Mouse (Mus musculus) granulocyte monocyte progenitor cell, adult 5-6 weeks (primary cell): Measurements from ENCODE around the gene Fcrl1. TPM values are rescaled to one million over a fixed set of nuclear protein-coding genes. Genes with fewer than 3 reads are reported as not detected.
A peak's percentile ranks its signal among the peaks of the same experiment; 100 is the strongest.

ENCODE experiments used
- ATAC-seq: replicated peaks from 2 replicates; pipeline ENCODE4 v1.8.0; 2016; ENCODE audit warnings: mild to moderate bottlenecking, moderate TSS enrichment, inconsistent platforms; ENCODE audit not compliant: poor library complexity, severe bottlenecking
- total RNA-seq, 2 experiments: library from RNA; stranded (forward) in 1 of 2; stranded (reverse) in 1 of 2; fragments of 200-712, 200-1000 nt in 1 of 2; fragments of >200 nt in 1 of 2; fragmentation: Nextera tagmentation in 1 of 2; gene quantifications; 2 replicates each; pipeline ENCODE4 v1.2.3; 2014 to 2017

The Fcrl1 gene
- total RNA-seq, 2 experiments from 2014 or later, result 0.82 to 4.1 TPM

DNA sequence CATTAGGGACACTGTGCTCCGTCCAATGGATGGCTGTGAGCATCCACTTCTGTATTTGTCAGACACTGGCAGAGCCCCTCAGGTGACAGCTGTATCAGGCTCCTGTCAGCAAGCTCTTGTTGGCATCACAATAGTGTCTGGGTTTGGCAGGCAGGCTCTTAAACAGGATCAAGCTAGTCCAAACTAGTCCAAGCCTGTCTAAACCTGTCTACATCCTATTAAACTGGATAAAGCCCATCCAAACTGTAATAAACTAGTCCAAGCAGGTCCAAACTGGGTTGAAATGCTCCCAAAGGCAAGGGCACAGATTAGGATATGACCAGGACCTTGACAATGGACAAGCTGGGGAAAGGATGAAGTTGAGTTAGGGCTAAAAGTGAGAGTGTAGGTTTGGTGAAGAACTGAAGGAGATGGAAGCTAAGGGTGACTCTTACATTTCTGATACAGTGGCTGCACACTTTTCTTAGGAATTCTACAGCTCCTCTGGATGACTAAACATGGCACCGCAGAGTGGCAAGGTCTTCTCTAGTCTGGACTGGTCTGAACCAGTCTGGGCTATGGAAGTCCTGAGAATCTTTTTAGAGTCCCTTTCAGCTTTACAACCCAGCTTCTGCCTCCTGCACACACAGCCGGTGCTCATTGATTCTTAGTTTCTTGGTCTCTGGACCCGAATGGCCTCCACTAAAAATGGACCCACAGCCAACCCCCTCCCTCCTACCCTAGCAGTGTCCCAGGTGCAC lies 33.2 kb downstream of the Fcrl1 start:
- ATAC-seq, result no peak

DNA sequence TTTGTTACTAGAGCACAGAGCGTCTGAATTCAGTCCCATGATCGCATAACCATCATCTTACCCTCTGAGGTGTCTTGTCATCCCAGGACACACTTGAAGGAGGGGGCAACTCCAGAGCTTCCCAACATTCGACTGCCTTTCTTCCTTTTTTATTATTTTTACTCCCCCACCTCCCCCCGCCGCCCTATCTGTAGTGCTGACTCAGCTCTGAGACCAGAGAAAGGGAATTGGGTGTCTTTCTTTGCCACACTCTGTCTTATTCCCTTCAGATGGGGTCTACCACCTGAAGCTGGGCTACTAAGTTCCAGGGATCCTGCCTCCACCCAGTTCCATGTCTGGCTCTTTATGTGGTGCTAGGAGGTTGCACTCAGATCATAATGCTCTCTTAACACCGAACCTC lies 34.4 kb downstream of the Fcrl1 start:
- ATAC-seq, result no peak

DNA sequence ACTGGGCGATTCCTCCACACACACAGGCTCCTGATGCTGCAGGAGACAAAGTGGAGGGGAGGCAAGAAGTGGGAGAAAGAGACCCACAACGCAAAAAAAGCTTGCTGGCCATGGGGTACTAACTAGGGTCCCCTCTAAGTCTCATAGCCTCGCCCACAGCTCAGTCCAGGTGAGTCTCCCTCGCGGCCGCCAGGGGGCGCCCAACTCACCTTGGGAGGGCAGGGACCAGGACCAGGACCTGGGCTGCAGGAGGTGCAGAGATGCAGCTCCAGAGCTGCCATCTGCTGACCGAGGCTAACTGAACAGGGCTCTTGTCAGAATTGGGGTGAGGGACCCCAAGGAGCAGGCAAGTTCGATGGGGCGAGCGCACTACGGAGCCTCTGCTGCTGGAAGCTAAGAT lies 35.0 kb downstream of the Fcrl1 start:
- ATAC-seq, result peak; percentile 68

DNA sequence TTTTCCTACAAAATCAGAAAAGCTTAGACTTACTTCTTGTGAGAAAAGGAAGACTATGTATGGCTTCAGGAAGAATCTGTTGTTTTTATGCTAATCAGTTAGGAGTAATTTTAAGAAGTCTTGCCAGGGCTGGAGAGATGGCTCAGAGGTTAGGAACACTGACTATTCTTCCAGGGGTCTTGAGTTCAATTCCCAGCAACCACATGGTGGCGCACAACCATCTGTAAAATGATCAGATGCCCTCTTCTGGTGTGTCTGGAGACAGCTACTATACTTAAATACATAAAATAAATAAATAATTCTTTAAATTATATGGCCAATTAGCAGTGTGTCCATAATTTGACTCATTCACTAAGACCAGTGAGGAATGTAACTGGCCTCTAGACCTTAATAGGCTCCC lies 44.5 kb downstream of the Fcrl1 start:
- ATAC-seq, result no peak

- 0 out of 2 replicates have a peak, but pooled peaks have one; percentile 35 for ATAC-seq
These were observed 46.3 kb downstream of the Fcrl1 start for GRCm38 (mm10) chr3:87422386-87422910.

GRCm38 (mm10) chr3:87435479-87435878 lies 59.3 kb downstream of the Fcrl1 start, which contains the start of gene Fcrl5:
Fcrl5 (plus strand) TSS chr3:87435773.
- peak; percentile 65 for ATAC-seq

GRCm38 (mm10) chr3:87440586-87440985 lies 64.4 kb downstream of the Fcrl1 start:
- no peak for ATAC-seq

GRCm38 (mm10) chr3:87443968-87444367 lies 67.8 kb downstream of the Fcrl1 start:
- ATAC-seq, result no peak

Other genes with a start within 250 kb of the Fcrl1 start
- gene Kirrel, start 201.6 kb upstream of the Fcrl1 start, total RNA-seq (2014; fragmentation: Nextera tagmentation), result not detected in 2 replicates
- not detected in 2 replicates for gene Kirrel, start 201.6 kb upstream of the Fcrl1 start, total RNA-seq (2017)
- gene Fcrls, start 112.6 kb upstream of the Fcrl1 start, total RNA-seq (2014; fragmentation: Nextera tagmentation), result not detected in 2 replicates
- 1.8 TPM in 1 of 2 replicates, not detected in the other for gene Fcrls, start 112.6 kb upstream of the Fcrl1 start, total RNA-seq (2017)
- not detected in 2 replicates for gene Cd5l, start 18.5 kb upstream of the Fcrl1 start, total RNA-seq (2014; fragmentation: Nextera tagmentation)
- 0.65 TPM in 1 of 2 replicates, not detected in the other for gene Cd5l, start 18.5 kb upstream of the Fcrl1 start, total RNA-seq (2017)
- gene Fcrl5, start 59.4 kb downstream of the Fcrl1 start, total RNA-seq (2014; fragmentation: Nextera tagmentation), result not detected in 2 replicates
- gene Fcrl5, start 59.4 kb downstream of the Fcrl1 start, total RNA-seq (2017), result 0.21 TPM in 1 of 2 replicates, not detected in the other
- gene Etv3, start 149.0 kb downstream of the Fcrl1 start, total RNA-seq (2014; fragmentation: Nextera tagmentation), result 7.0 and 7.8 TPM in 2 replicates
- 9.4 and 9.6 TPM in 2 replicates for gene Etv3, start 149.0 kb downstream of the Fcrl1 start, total RNA-seq (2017)
- gene Arhgef11, start 241.2 kb downstream of the Fcrl1 start, total RNA-seq (2014; fragmentation: Nextera tagmentation), result 5.5 and 8.2 TPM in 2 replicates
- 3.6 and 6.0 TPM in 2 replicates for gene Arhgef11, start 241.2 kb downstream of the Fcrl1 start, total RNA-seq (2017)